In genomic region chr5:99845565-99846255, GRCm38 (mm10) we compare ENCODE assay signal across 14 mouse cellular contexts.
A peak's percentile ranks its signal among the peaks of the same experiment; 100 is the strongest.
DNase-seq lines count a peak whose midpoint lies in the region; ATAC-seq lines count a peak whose summit lies in the region.
"Had no signal": no experiment of that assay in that cellular context is flagged by ENCODE, and none has a peak within 500 bp of the region (broad histone marks: within the 10 kb centered on the region; RNA-seq: fewer than 3 reads in every experiment).

No protein-coding gene starts in this region.

- no peaks in the 10 kb centered on the region for H3K27me3 ChIP-seq in midbrain, embryonic 11.5 days (ENCODE audit: control insufficient read depth, insufficient read depth, low read length)
- H3K27me3 ChIP-seq in midbrain, embryonic 10.5 days (ENCODE audit: low read depth, poor library complexity, severe bottlenecking), result no peaks in the 10 kb centered on the region
- H3K27me3 ChIP-seq in hindbrain, embryonic 13.5 days, result no peaks in the 10 kb centered on the region
- H3K27me3 ChIP-seq in neural tube, embryonic 15.5 days (replicated peaks), result no peaks in the 10 kb centered on the region
- H3K27me3 ChIP-seq: heart, embryonic 15.5 days; intestine, embryonic 15.5 days; liver, embryonic 12.5 days had no signal

- no peak overlapping the region for H3K4me2 ChIP-seq in midbrain, embryonic 11.5 days
- no peak overlapping the region for H3K4me2 ChIP-seq in hindbrain, embryonic 13.5 days
- no peak overlapping the region for H3K4me2 ChIP-seq in neural tube, embryonic 15.5 days
- H3K4me2 ChIP-seq: heart, embryonic 15.5 days; intestine, embryonic 15.5 days; liver, embryonic 12.5 days had no signal

- DNase-seq in midbrain, embryonic 11.5 days (ENCODE audit: low spot score, missing footprints), result peak; percentile 66
- no peak for DNase-seq in midbrain, embryonic 10.5 days (ENCODE audit: low spot score)
- DNase-seq in cerebellum, adult 9-10 months, result peak; percentile 40
- DNase-seq in urinary bladder, postnatal 10 days (ENCODE audit: low spot score), result no peak
- DNase-seq in thymus, postnatal 4 days, result no peak
- DNase-seq: gastrocnemius, postnatal 25 days; thymus, postnatal 14 days had no signal

- H3K4me3 ChIP-seq in midbrain, embryonic 11.5 days (ENCODE audit: low read depth, low read length), result no peak overlapping the region
- H3K4me3 ChIP-seq in midbrain, embryonic 10.5 days, result no peak overlapping the region
- H3K4me3 ChIP-seq in hindbrain, embryonic 13.5 days, result no peak overlapping the region
- no peak overlapping the region for H3K4me3 ChIP-seq in neural tube, embryonic 15.5 days (replicated peaks)
- H3K4me3 ChIP-seq: heart, embryonic 15.5 days; intestine, embryonic 15.5 days; liver, embryonic 12.5 days had no signal

- WGBS in midbrain, embryonic 11.5 days, result 77% methylated on average over 11 of the region's 11 CpGs
- 85% methylated on average over 11 of the region's 11 CpGs for WGBS in midbrain, embryonic 10.5 days
- 55% methylated on average over 11 of the region's 11 CpGs for WGBS in hindbrain, embryonic 13.5 days
- WGBS in neural tube, embryonic 15.5 days, result 57% methylated on average over 11 of the region's 11 CpGs

- no peak overlapping the region for H3K9ac ChIP-seq in midbrain, embryonic 11.5 days (ENCODE audit: low read length)
- no peak overlapping the region for H3K9ac ChIP-seq in hindbrain, embryonic 13.5 days
- H3K9ac ChIP-seq in neural tube, embryonic 15.5 days (replicated peaks), result no peak overlapping the region
- H3K9ac ChIP-seq: heart, embryonic 15.5 days; intestine, embryonic 15.5 days; liver, embryonic 12.5 days had no signal

- no peaks in the 10 kb centered on the region for H3K36me3 ChIP-seq in midbrain, embryonic 11.5 days (ENCODE audit: control insufficient read depth, insufficient read depth, low read length)
- no peaks in the 10 kb centered on the region for H3K36me3 ChIP-seq in midbrain, embryonic 10.5 days
- H3K36me3 ChIP-seq in hindbrain, embryonic 13.5 days, result no peaks in the 10 kb centered on the region
- no peaks in the 10 kb centered on the region for H3K36me3 ChIP-seq in neural tube, embryonic 15.5 days
- H3K36me3 ChIP-seq: heart, embryonic 15.5 days; intestine, embryonic 15.5 days; liver, embryonic 12.5 days had no signal

- no peaks in the 10 kb centered on the region for H3K9me3 ChIP-seq in midbrain, embryonic 11.5 days (ENCODE audit: control insufficient read depth, low read length)
- no peaks in the 10 kb centered on the region for H3K9me3 ChIP-seq in midbrain, embryonic 10.5 days (replicated peaks)
- no peaks in the 10 kb centered on the region for H3K9me3 ChIP-seq in hindbrain, embryonic 13.5 days
- no peaks in the 10 kb centered on the region for H3K9me3 ChIP-seq in neural tube, embryonic 15.5 days (replicated peaks)
- H3K9me3 ChIP-seq: heart, embryonic 15.5 days; intestine, embryonic 15.5 days; liver, embryonic 12.5 days had no signal

- H3K27ac ChIP-seq in midbrain, embryonic 11.5 days (ENCODE audit: low read depth, low read length), result no peak overlapping the region
- no peak overlapping the region for H3K27ac ChIP-seq in midbrain, embryonic 10.5 days (replicated peaks)
- H3K27ac ChIP-seq in hindbrain, embryonic 13.5 days, result peak overlapping the region; percentile 46
- H3K27ac ChIP-seq in neural tube, embryonic 15.5 days (replicated peaks), result 0 out of 2 replicates have a peak overlapping the region, but pooled peaks have one; percentile 33
- H3K27ac ChIP-seq: heart, embryonic 15.5 days; intestine, embryonic 15.5 days; liver, embryonic 12.5 days had no signal

- ATAC-seq in midbrain, embryonic 11.5 days (ENCODE audit: low FRiP score), result no peak
- peak; percentile 76 for ATAC-seq in hindbrain, embryonic 13.5 days (ENCODE audit: low FRiP score)
- peak; percentile 74 for ATAC-seq in neural tube, embryonic 15.5 days (ENCODE audit: low FRiP score)
- ATAC-seq: CD4-positive, CD25-positive, alpha-beta regulatory T cell, adult 4 months; intestine, embryonic 15.5 days; liver, embryonic 12.5 days; lung, postnatal 0 days had no signal

- no peaks in the 10 kb centered on the region for H3K4me1 ChIP-seq in midbrain, embryonic 11.5 days (ENCODE audit: control insufficient read depth, insufficient read depth, low read length)
- H3K4me1 ChIP-seq in midbrain, embryonic 10.5 days, result peaks cover 11% of the 10 kb centered on the region
- H3K4me1 ChIP-seq in hindbrain, embryonic 13.5 days (replicated peaks), result peaks cover 34% of the 10 kb centered on the region
- peaks cover 18% of the 10 kb centered on the region for H3K4me1 ChIP-seq in neural tube, embryonic 15.5 days
- H3K4me1 ChIP-seq: intestine, embryonic 15.5 days; liver, embryonic 12.5 days had no signal

Comparison
In these comparisons a context has a peak if more than half of its experiments do, and no peak if none do; other contexts are left out.
1. DNase-seq: peak in midbrain, embryonic 11.5 days (single experiment) and cerebellum, adult 9-10 months (single experiment); none in midbrain, embryonic 10.5 days (single experiment), urinary bladder, postnatal 10 days (single experiment) and thymus, postnatal 4 days (single experiment).
2. H3K27ac ChIP-seq: peak in hindbrain, embryonic 13.5 days (single experiment) and neural tube, embryonic 15.5 days (single experiment); none in midbrain, embryonic 11.5 days (single experiment) and midbrain, embryonic 10.5 days (single experiment).